Mouse (Mus musculus): ENCODE data around the gene Tex46.

Gene Tex46

DNA sequence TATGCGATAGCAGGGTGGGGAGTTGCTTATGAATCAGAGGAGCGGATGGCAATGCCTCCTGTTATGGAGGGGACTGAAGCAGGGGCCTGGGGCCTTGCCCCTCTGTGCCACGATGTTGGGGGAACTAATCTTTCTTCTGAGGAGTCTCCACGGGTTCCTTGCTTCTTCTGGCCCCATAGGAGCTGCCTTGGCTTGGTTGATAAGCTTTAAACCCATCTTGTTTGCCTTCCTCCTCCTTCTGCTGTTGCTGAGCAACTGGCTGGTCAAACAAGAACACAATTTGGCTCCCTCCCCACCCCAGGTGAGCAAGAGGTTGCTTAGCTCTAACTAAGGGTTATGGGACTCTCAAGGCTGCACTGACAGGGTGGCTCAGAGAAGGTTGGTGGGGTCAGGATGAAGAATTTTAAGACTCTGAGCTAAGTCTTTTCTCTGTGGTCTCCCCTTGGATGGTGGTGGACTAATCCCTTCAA lies at the start of gene Tex46:
TSS of gene Tex46 (plus strand) at position 51 of the 470 bp plus-strand sequence.
- DNase-seq (ENCODE audit: low spot score) = no peak

GRCm38 (mm10) chr4:136562755-136563154 lies 47.5 kb upstream of the Tex46 start:
- DNase-seq (ENCODE audit: low spot score) = no peak

- DNase-seq (ENCODE audit: low spot score) = no peak
Measured at GRCm38 (mm10) chr4:136568629-136569028, 41.6 kb upstream of the Tex46 start.

DNA sequence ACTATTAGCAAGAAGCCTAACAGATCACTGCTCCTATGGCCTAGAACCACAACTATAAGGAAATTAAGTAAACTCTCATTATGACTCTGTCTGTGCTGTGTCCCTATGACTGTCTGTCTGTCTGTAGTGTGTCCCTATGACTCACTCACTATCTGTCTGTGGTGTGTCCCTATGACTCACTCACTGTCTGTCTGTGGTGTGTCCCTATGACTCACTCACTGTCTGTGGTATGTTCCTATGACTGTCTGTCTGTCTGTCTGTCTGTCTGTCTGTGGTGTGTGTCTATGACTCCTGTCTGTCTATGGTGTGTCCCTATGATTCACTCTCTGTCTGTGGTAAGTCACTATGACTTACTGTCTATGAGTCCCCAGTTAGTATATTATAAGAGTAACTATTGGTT lies 40.2 kb upstream of the Tex46 start:
- no peak for DNase-seq (ENCODE audit: low spot score)

- DNase-seq (ENCODE audit: low spot score) = no peak
Measured at GRCm38 (mm10) chr4:136581885-136582284, 28.4 kb upstream of the Tex46 start.

DNA sequence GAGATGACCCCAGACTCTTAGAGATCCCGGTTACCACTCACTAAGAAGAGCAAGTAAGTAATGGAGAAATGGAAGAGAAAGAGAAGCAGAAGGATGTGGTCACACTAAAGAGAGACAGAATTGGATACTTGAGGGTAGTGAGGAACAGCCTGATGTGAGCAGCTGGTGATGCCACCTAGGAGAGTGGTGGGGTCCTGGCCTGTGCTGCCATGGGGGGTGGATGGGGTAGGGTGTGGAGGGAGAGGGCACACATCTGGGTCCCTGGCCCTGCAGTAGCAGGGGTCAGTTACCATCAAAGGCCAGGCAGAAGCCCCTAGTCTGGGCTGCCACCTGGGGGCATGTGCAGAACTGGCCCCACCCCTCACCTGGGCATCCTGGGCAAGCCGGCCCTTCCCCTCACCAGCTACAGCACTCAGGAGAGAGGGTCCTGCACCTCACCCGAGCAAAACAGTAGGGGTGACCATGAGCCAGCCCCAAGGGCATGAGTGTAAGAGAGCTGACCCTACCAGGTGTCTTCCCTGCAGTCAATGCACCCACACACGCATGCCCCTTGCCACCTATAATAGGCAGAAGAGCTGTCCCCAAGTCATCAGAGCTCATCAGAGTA lies 22.9 kb upstream of the Tex46 start:
- DNase-seq (ENCODE audit: low spot score) = no peak

GRCm38 (mm10) chr4:136588003-136588402 lies 22.2 kb upstream of the Tex46 start:
- no peak for DNase-seq (ENCODE audit: low spot score)

- no peak for DNase-seq (ENCODE audit: low spot score)
Measured at GRCm38 (mm10) chr4:136592111-136592510, 18.1 kb upstream of the Tex46 start.

- DNase-seq (ENCODE audit: low spot score) = no peak
Measured at GRCm38 (mm10) chr4:136594006-136594405, 16.2 kb upstream of the Tex46 start.

DNA sequence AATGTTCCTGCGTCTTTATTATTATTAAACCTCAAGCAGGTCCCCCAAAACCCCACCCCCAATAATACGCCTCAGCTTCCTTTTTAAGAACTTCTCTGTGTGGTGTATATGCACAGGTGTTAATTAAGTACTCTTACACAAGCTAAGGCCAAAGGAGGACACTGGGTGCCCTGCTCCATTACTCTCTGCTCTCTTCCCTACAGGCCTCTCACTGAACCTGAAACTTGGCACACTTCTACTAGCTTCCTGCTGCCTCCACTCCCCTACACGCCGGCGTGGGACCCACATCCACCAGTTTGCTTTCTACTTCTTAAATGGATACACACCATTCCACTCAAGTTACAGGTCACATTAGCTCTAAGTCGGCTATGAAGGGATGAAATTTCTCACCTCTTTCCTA lies 15.0 kb upstream of the Tex46 start:
- no peak for DNase-seq (ENCODE audit: low spot score)

DNA sequence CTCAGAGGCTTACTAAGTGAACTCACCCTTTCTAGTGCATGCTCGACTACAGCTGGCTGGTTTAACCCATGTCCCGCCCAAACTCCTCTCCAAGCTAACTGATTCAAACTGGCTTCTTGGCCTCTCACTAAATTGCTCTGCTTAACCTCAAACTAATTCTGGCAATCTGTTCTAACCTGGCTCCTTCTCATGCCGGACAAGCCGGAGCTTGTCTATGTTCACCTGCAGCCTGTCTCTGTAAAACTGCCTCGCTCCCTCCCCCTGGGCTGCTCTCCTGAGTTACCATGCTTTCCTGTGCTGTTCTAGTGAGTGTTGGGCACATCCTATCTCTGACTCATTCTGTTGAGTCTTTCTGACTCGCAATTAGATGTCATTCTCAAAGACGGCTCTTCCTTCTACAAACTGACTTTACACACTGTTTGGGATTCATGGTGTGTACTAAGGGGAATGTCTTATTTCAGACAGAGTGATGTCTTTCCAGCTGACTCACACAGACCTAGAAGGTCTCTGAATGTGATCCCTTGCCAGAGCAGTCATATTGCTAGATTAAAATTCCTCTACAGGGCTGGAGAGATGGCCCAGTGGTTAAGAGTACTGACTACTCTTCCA lies 11.9 kb upstream of the Tex46 start:
- DNase-seq (ENCODE audit: low spot score) = no peak

- no peak for DNase-seq (ENCODE audit: low spot score)
Measured at GRCm38 (mm10) chr4:136599869-136600268, 10.4 kb upstream of the Tex46 start.

DNA sequence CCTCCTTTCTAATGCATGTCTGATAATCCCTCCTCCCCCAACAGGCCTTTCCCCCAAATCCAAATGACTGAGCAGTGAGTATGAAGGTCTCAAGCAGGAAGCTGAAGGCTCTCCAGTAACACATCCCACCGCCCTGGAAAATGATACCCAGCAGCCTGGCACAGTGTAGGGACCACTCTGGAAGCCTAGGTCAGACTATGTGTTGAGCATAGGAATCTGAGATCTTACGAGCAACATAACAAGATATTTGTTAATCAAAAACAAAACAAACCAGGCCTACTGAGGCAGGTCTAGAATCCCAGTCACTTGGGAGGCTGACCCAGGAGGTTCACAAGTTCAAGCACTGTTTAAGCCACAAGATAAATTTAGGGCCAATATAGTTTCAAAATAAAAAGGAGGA lies 9.7 kb upstream of the Tex46 start:
- DNase-seq (ENCODE audit: low spot score) = no peak

DNA sequence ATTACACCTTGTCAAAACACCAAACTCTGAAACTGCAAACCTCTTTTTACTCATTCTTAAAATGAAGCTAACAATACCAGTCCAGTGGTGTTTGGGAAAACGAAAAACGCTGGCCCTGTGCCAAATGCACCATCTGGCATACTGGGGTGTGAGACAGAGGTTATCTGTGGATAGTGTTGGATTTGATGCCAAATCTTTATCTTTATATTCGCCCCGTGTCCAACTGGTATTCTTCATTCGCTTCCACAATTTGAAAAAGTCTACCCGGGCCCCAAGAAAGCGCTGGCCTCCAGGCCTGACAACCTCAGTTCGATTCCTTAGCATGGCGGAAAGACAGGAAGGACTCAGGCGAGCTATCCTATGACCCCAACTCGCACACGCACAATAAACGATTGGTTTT lies 8.8 kb upstream of the Tex46 start:
- DNase-seq (ENCODE audit: low spot score) = peak; percentile 54

GRCm38 (mm10) chr4:136602018-136602554 lies 8.2 kb upstream of the Tex46 start:
- peak; percentile 58 for DNase-seq (ENCODE audit: low spot score)

DNA sequence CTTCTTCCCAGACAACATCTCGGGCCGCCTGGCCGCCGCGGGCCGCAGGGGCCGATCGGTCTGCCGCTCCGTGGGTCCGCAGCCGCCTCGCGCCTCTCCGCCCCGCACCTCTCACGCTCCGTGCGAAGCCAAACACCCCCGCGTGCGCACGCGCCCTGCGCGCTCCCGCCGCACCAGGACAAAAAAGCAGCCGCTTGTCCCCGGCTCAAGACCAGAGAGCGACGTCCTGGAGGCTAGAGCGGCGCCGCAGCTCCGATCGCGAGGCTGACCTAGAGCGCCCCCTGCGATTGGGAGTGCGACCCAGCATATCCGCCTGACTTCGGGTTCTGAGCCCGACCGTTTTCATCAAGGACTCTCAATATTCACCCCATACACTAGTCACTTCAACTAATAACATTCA lies 7.7 kb upstream of the Tex46 start, which contains the start of gene Kdm1a:
TSS of gene Kdm1a (minus strand) at position 156 of the 400 bp plus-strand sequence.
- DNase-seq (ENCODE audit: low spot score) = peak; percentile 96

GRCm38 (mm10) chr4:136605756-136606485 lies 4.3 kb upstream of the Tex46 start:
- DNase-seq (ENCODE audit: low spot score) = no peak

- no peak for DNase-seq (ENCODE audit: low spot score)
Measured at GRCm38 (mm10) chr4:136613657-136614056, 3.4 kb downstream of the Tex46 start.

- DNase-seq (ENCODE audit: low spot score) = peak; percentile 92
Measured at GRCm38 (mm10) chr4:136621336-136621735, 11.1 kb downstream of the Tex46 start.

GRCm38 (mm10) chr4:136621956-136622355 lies 11.7 kb downstream of the Tex46 start:
- DNase-seq (ENCODE audit: low spot score) = no peak

DNA sequence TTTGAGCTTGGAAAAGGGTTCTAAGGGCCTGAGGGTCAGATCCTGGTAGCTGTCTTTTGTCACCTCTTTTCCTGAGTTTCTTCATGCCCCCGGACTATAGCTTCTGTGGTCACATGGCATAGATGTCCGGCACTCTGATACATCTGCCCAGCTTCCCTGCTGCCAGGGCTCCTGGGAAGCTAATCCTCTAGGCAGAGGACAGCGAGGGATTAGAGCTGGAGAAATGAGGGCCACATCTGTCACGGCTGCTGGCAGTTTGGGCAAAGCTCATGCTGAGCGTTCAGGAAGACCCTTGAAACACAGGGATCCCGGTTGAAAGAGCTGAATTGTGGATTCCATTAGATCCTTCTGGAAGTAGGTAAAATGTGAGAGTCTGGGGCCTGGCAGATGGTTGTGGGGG lies 12.2 kb downstream of the Tex46 start, which contains the start of gene Lactbl1:
TSS of gene Lactbl1 (plus strand) at position 234 of the 400 bp plus-strand sequence.
- no peak for DNase-seq (ENCODE audit: low spot score)

- DNase-seq (ENCODE audit: low spot score) = no peak
Measured at GRCm38 (mm10) chr4:136626590-136626989, 16.4 kb downstream of the Tex46 start.
